Mouse (Mus musculus) midbrain, embryonic 15.5 days (tissue): Measurements from ENCODE around the gene 6430550D23Rik. TPM values are rescaled to one million over a fixed set of nuclear protein-coding genes. Genes with fewer than 3 reads are reported as not detected.
A peak's percentile ranks its signal among the peaks of the same experiment; 100 is the strongest.

Experiments
- ATAC-seq: fragments of 200-750 bp; cut with Nextera tagmentation; replicated peaks from 2 replicates; pipeline ENCODE4 v1.8.0; 2017; ENCODE audit warnings: moderate TSS enrichment
- H3K27ac ChIP-seq: fragments of 300-500 bp; sonication (generic); 2 replicates; pipeline ENCODE4 v1.5.1; 2015; ENCODE audit warnings: mild to moderate bottlenecking, inconsistent platforms
- H3K27me3 ChIP-seq: fragments of 300-500 bp; sonication (generic); replicated peaks from 2 replicates; pipeline ENCODE4 v1.6.1; 2015; ENCODE audit warnings: inconsistent platforms
- H3K36me3 ChIP-seq: fragments of 300-500 bp; sonication (generic); replicated peaks from 2 replicates; pipeline ENCODE4 v1.6.1; 2015; ENCODE audit warnings: inconsistent platforms
- H3K4me1 ChIP-seq: fragments of 300-500 bp; sonication (generic); 2 replicates; pipeline ENCODE4 v1.6.1; 2015; ENCODE audit warnings: inconsistent platforms
- H3K4me2 ChIP-seq: fragments of 300-500 bp; sonication (generic); 2 replicates; pipeline ENCODE4 v1.6.1; 2015; ENCODE audit warnings: inconsistent platforms, mild to moderate bottlenecking, moderate library complexity
- H3K4me3 ChIP-seq: fragments of 300-500 bp; sonication (generic); 2 replicates; pipeline ENCODE4 v1.5.1; 2015; ENCODE audit warnings: mild to moderate bottlenecking, inconsistent platforms
- H3K9ac ChIP-seq: fragments of 300-500 bp; sonication (generic); 2 replicates; pipeline ENCODE4 v1.6.1; 2015; ENCODE audit warnings: mild to moderate bottlenecking, inconsistent platforms
- H3K9me3 ChIP-seq: fragments of 300-500 bp; sonication (generic); 2 replicates; pipeline ENCODE4 v1.6.1; 2016; ENCODE audit warnings: inconsistent platforms
- WGBS: fragments of 180-500 bp; shearing (Covaris S2); methylation state at CpG from one replicate; pipeline ENCODE4 v1.1.7; 2015; ENCODE audit warnings: mixed read lengths; 5-methylcytosine and 5-hydroxymethylcytosine counted together
- polyA plus RNA-seq: library from polyadenylated mRNA; unstranded; fragments of >200 nt; fragmentation: Nextera tagmentation; extraction: Ambion mirVana; gene quantifications from 2 replicates; pipeline ENCODE4 v1.2.1, GENCODE M21; 2015

Gene 6430550D23Rik
- polyA plus RNA-seq, 1 experiment from 2014 or later, result 1.4 TPM

DNA sequence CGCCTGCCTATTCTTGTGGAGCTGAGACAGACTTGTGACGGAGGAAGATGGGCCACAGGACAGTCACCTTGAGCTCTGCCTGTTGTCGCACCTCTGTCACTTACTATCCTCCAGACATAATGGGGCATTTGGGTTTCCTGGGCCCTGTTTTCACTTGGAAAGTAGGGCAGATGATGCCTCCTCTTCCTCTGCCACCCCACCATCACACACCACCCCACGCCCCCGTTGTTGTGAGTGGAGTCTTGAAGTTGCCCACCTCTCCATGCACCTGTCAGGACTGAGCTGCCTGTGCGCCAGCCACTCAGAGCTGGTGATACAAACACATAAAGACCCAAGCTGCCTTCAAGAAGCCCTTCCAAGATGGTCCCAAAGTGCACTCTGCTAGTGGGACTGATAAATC lies 20.6 kb downstream of the 6430550D23Rik start:
- peaks cover 66% of the 10 kb centered on the region for H3K36me3 ChIP-seq
- H3K4me2 ChIP-seq, result no peak overlapping the region
- H3K4me1 ChIP-seq, result no peaks in the 10 kb centered on the region
- no peak overlapping the region for H3K4me3 ChIP-seq
- no peak for ATAC-seq
- H3K9me3 ChIP-seq, result no peaks in the 10 kb centered on the region
- H3K27me3 ChIP-seq, result no peaks in the 10 kb centered on the region
- 97% methylated on average over 6 of the region's 6 CpGs for WGBS
- no peak overlapping the region for H3K27ac ChIP-seq
- H3K9ac ChIP-seq, result no peak overlapping the region

DNA sequence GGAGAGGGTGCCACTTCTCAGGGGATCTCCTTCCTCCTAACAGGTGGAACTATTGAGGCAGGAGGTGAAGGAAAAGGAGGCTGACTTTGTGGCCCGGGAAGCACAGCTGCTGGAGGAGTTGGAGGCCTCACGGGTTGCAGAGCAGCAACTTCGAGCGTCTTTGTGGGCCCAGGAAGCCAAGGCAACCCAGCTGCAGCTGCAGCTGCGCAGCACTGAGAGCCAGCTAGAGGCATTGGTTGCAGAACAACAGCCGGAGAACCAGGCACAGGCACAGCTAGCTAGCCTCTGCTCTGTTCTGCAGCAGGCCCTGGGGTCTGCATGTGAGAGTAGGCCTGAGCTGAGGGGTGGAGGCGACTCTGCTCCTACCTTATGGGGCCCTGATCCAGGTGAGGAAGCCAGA lies 22.0 kb downstream of the 6430550D23Rik start:
- Histone ChIP-seq H3K27ac (no peak overlapping the region), H3K4me2 (no peak overlapping the region), H3K9ac (no peak overlapping the region), H3K9me3 (no peaks in the 10 kb centered on the region), H3K27me3 (no peaks in the 10 kb centered on the region), H3K36me3 (peaks cover 67% of the 10 kb centered on the region), H3K4me3 (no peak overlapping the region), H3K4me1 (no peaks in the 10 kb centered on the region)
- ATAC-seq, result no peak
- 95% methylated on average over 7 of the region's 7 CpGs for WGBS

- Histone ChIP-seq H3K4me1 (no peaks in the 10 kb centered on the region), H3K27ac (no peak overlapping the region), H3K4me3 (no peak overlapping the region), H3K9ac (no peak overlapping the region), H3K36me3 (peaks cover 68% of the 10 kb centered on the region), H3K27me3 (no peaks in the 10 kb centered on the region), H3K4me2 (no peak overlapping the region), H3K9me3 (no peaks in the 10 kb centered on the region)
- ATAC-seq, result no peak
- 87% methylated on average over 5 of the region's 5 CpGs for WGBS
These were observed 28.3 kb downstream of the 6430550D23Rik start for GRCm38 (mm10) chr2:155979328-155979991.

GRCm38 (mm10) chr2:155974087-155974731 lies 33.6 kb downstream of the 6430550D23Rik start:
- WGBS, result 79% methylated on average over 14 of the region's 14 CpGs
- H3K27me3 ChIP-seq, result no peaks in the 10 kb centered on the region
- peaks cover 76% of the 10 kb centered on the region for H3K36me3 ChIP-seq
- H3K9me3 ChIP-seq, result no peaks in the 10 kb centered on the region
- H3K4me1 ChIP-seq, result no peaks in the 10 kb centered on the region
- ATAC-seq, result no peak
- no peak overlapping the region for H3K4me2 ChIP-seq
- no peak overlapping the region for H3K4me3 ChIP-seq
- no peak overlapping the region for H3K27ac ChIP-seq
- H3K9ac ChIP-seq, result no peak overlapping the region

DNA sequence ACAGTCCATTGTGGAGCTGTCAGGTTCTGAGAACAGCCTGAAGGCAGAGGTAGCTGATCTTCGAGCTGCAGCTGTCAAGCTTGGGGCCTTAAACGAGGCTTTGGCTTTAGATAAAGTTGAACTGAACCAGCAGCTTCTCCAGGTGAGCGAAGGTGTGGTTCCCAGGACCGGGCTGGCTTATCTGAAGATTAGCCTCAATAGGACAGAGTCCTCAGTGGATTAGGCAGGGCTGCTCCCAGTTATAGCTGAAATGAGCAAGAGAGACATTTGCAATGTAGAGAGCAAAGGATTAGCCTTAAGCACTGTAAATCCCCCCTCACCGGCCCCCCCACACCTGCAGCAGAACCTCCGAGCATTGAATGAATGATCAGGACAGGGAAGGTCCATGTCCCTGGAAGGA lies 34.4 kb downstream of the 6430550D23Rik start:
- Histone ChIP-seq H3K4me1 (no peaks in the 10 kb centered on the region), H3K27me3 (no peaks in the 10 kb centered on the region), H3K9me3 (no peaks in the 10 kb centered on the region), H3K9ac (no peak overlapping the region), H3K27ac (no peak overlapping the region), H3K4me2 (no peak overlapping the region), H3K4me3 (no peak overlapping the region), H3K36me3 (peaks cover 78% of the 10 kb centered on the region)
- ATAC-seq, result no peak
- WGBS, result 84% methylated on average over 6 of the region's 6 CpGs

GRCm38 (mm10) chr2:155962991-155963390 lies 44.8 kb downstream of the 6430550D23Rik start:
- no peak overlapping the region for H3K4me3 ChIP-seq
- no peak overlapping the region for H3K27ac ChIP-seq
- no peaks in the 10 kb centered on the region for H3K9me3 ChIP-seq
- 39% methylated on average over 1 of the region's 1 CpGs for WGBS
- H3K4me1 ChIP-seq, result no peaks in the 10 kb centered on the region; the same call in 1 of the 2 replicates
- H3K27me3 ChIP-seq, result no peaks in the 10 kb centered on the region
- no peak overlapping the region for H3K4me2 ChIP-seq
- ATAC-seq, result no peak
- H3K9ac ChIP-seq, result no peak overlapping the region
- H3K36me3 ChIP-seq, result peaks cover 31% of the 10 kb centered on the region

DNA sequence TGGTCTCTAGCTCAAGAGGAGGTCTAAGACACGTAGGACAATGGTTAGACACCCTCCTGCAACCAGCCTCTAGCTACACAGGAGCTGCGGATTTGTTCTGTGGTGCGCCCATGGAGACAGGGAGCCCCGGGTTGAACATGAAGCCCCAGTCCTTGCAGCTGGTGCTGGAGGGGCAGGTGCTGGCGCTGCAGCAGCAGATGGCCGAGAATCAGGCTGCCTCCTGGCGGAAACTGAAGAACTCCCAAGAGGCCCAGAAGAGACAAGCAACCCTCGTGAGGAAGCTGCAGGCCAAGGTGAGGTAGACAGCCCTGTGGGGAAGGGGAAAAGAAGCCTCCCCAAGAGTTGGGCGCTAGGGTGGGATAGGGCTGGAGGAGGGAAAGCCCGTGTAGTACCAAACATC lies 45.9 kb downstream of the 6430550D23Rik start:
- no peak for ATAC-seq
- no peak overlapping the region for H3K9ac ChIP-seq
- no peaks in the 10 kb centered on the region for H3K9me3 ChIP-seq
- H3K27ac ChIP-seq, result no peak overlapping the region
- no peaks in the 10 kb centered on the region for H3K27me3 ChIP-seq
- 72% methylated on average over 10 of the region's 10 CpGs for WGBS
- H3K4me2 ChIP-seq, result no peak overlapping the region
- H3K4me3 ChIP-seq, result no peak overlapping the region
- H3K4me1 ChIP-seq, result peaks cover 9% of the 10 kb centered on the region
- peaks cover 20% of the 10 kb centered on the region for H3K36me3 ChIP-seq

GRCm38 (mm10) chr2:155959981-155960380 lies 47.8 kb downstream of the 6430550D23Rik start:
- 90% methylated on average over 5 of the region's 5 CpGs for WGBS
- ATAC-seq, result no peak

GRCm38 (mm10) chr2:155956134-155957059 lies 51.4 kb downstream of the 6430550D23Rik start, which contains the start of gene Cep250:
TSS of gene Cep250 (plus strand) at chr2:155956458.
- peak within 1 kb of the TSS; percentile 71 for H3K4me2 ChIP-seq
- peak within 1 kb of the TSS; percentile 99 for H3K9ac ChIP-seq
- H3K27me3 ChIP-seq, result no peaks in the 10 kb centered on the region
- H3K4me3 ChIP-seq, result peak within 1 kb of the TSS; percentile 91
- peak; percentile 97 for ATAC-seq
- H3K36me3 ChIP-seq, result no peaks in the 10 kb centered on the region
- peak within 1 kb of the TSS; percentile 94 for H3K27ac ChIP-seq
- WGBS, result under 1% methylated on average over 59 of the region's 59 CpGs
- no peaks in the 10 kb centered on the region for H3K9me3 ChIP-seq
- H3K4me1 ChIP-seq, result peaks cover 9% of the 10 kb centered on the region

More at GRCm38 (mm10) chr2:155959981-155960380, 47.8 kb downstream of the 6430550D23Rik start:
- Histone ChIP-seq H3K4me2 (no peak overlapping the region), H3K9me3 (no peaks in the 10 kb centered on the region), H3K27ac (no peak overlapping the region), H3K4me3 (no peak overlapping the region), H3K9ac (no peak overlapping the region), H3K4me1 (peaks cover 9% of the 10 kb centered on the region), H3K36me3 (peaks cover 10% of the 10 kb centered on the region), H3K27me3 (no peaks in the 10 kb centered on the region)

DNA sequence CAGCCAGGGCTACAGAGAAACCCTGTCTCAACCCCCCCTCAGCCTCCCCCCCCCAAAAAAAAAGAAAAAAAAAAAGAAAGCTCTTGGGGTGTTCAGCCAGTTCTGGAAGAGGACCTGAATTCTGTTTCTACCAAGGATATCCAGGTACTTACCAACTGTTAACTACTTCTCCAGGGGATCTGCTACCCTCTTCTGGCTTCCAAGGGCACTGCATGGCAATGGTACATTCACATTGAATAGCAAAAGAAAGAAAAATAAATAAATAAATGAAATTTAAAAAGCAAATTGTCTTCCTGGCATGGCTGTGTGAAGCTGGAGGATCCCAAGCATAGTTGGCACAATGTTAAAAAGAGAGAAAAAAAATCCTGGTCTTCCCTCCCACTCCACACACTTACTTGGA lies 55.8 kb downstream of the 6430550D23Rik start:
- no peaks in the 10 kb centered on the region for H3K27me3 ChIP-seq
- no peak overlapping the region for H3K4me2 ChIP-seq
- peaks cover under 1% of the 10 kb centered on the region; the same call in 1 of the 2 replicates for H3K4me1 ChIP-seq
- no peak for ATAC-seq
- no peaks in the 10 kb centered on the region for H3K36me3 ChIP-seq
- no peak overlapping the region for H3K4me3 ChIP-seq
- no peaks in the 10 kb centered on the region for H3K9me3 ChIP-seq
- H3K9ac ChIP-seq, result no peak overlapping the region
- no peak overlapping the region for H3K27ac ChIP-seq

- Histone ChIP-seq H3K9ac (no peak overlapping the region), H3K27me3 (0 out of 2 replicates have a peak, but pooled peaks cover 2% of the 10 kb centered on the region), H3K4me1 (peaks cover 6% of the 10 kb centered on the region; the same call in 1 of the 2 replicates), H3K9me3 (no peaks in the 10 kb centered on the region), H3K4me2 (no peak overlapping the region), H3K4me3 (no peak overlapping the region), H3K27ac (no peak overlapping the region), H3K36me3 (no peaks in the 10 kb centered on the region)
- WGBS, result 33% methylated on average over 6 of the region's 6 CpGs
- ATAC-seq, result no peak
These were observed 58.4 kb downstream of the 6430550D23Rik start for GRCm38 (mm10) chr2:155949362-155949761.

DNA sequence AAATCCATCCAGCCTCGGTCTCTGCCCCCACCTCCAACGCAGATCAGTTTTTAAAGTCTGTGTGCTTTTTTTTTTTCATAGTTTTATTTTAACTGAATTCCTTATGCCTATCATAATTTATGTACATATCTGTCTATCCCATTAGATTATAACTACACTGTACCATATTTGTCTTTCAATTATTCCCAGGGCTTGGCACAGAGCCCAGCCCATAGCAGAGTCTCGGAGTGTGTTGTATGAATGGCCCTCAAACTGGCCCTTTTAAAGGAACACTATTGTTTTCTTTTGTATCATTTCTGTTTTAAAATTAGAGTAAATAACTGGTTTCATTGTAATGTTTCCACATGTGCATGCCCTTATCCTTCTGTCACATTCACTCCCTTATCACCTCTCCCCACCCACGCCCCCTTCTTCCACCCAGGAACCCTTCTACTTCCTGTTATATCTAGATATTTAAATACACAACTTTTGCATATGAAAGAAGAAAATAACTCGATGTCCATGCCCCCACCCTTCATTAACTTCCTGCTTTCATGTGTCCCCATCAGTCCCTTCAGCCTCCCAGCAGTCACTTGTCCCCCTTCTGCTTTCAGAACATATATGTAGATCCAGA lies 60.3 kb downstream of the 6430550D23Rik start:
- no peak overlapping the region for H3K9ac ChIP-seq
- H3K27me3 ChIP-seq, result 0 out of 2 replicates have a peak, but pooled peaks cover 2% of the 10 kb centered on the region
- peaks cover 14% of the 10 kb centered on the region for H3K4me1 ChIP-seq
- H3K9me3 ChIP-seq, result no peaks in the 10 kb centered on the region
- no peaks in the 10 kb centered on the region for H3K36me3 ChIP-seq
- no peak overlapping the region for H3K4me3 ChIP-seq
- no peak overlapping the region for H3K4me2 ChIP-seq
- WGBS, result 67% methylated on average over 5 of the region's 5 CpGs
- H3K27ac ChIP-seq, result no peak overlapping the region
- ATAC-seq, result no peak
